Mouse (Mus musculus): ENCODE measurements at regions not wholly inside any gene's neighbourhood (a gene's known extent, or its start where the extent isn't known, plus 50 kb on each side); places are given as distances from the start of the nearest gene placed in this dataset.

GRCm38 (mm10) chr13:107485400-107486017, 463.6 kb upstream of the Kif2a start:
- Histone ChIP-seq H3K27me3 (replicated peaks; ENCODE audit: control insufficient read depth, insufficient read depth, low read length) (no peaks in the 10 kb centered on the region), H3K9ac (replicated peaks; ENCODE audit: low read depth, low read length) (no peak overlapping the region), H3K27ac (ENCODE audit: low read length) (no peak overlapping the region), H3K9me3 (ENCODE audit: control insufficient read depth, low read length) (no peaks in the 10 kb centered on the region), H3K4me1 (replicated peaks; ENCODE audit: control insufficient read depth, insufficient read depth, low read length) (peaks cover 16% of the 10 kb centered on the region), H3K4me3 (replicated peaks; ENCODE audit: low read length) (no peak overlapping the region), H3K36me3 (ENCODE audit: control insufficient read depth, insufficient read depth) (no peaks in the 10 kb centered on the region), H3K4me2 (ENCODE audit: low read length) (no peak overlapping the region)
- 0 out of 2 replicates have a peak, but pooled peaks have one; percentile 19 for ATAC-seq
- WGBS = 75% methylated on average over 4 of the region's 4 CpGs

- H3K9ac ChIP-seq (replicated peaks; ENCODE audit: low read depth, low read length) = no peak overlapping the region
- H3K27me3 ChIP-seq (replicated peaks; ENCODE audit: control insufficient read depth, insufficient read depth, low read length) = no peaks in the 10 kb centered on the region
- H3K4me2 ChIP-seq (ENCODE audit: low read length) = no peak overlapping the region
- WGBS = 36% methylated on average over 6 of the region's 6 CpGs
- H3K9me3 ChIP-seq (ENCODE audit: control insufficient read depth, low read length) = no peaks in the 10 kb centered on the region
- peaks cover 15% of the 10 kb centered on the region for H3K4me1 ChIP-seq (replicated peaks; ENCODE audit: control insufficient read depth, insufficient read depth, low read length)
- no peak overlapping the region for H3K4me3 ChIP-seq (replicated peaks; ENCODE audit: low read length)
- H3K27ac ChIP-seq (ENCODE audit: low read length) = no peak overlapping the region
- H3K36me3 ChIP-seq (ENCODE audit: control insufficient read depth, insufficient read depth) = no peaks in the 10 kb centered on the region
- 0 out of 2 replicates have a peak, but pooled peaks have one; percentile 50 for ATAC-seq
Measured at GRCm38 (mm10) chr13:107484630-107484998, 462.7 kb upstream of the Kif2a start.

GRCm38 (mm10) chr13:107483967-107484629, 462.2 kb upstream of the Kif2a start:
- peak; percentile 74 for ATAC-seq
- Histone ChIP-seq H3K9me3 (ENCODE audit: control insufficient read depth, low read length) (no peaks in the 10 kb centered on the region), H3K27ac (ENCODE audit: low read length) (peak overlapping the region; percentile 29; the same call in 1 of the 2 replicates), H3K4me3 (replicated peaks; ENCODE audit: low read length) (no peak overlapping the region), H3K4me1 (replicated peaks; ENCODE audit: control insufficient read depth, insufficient read depth, low read length) (peaks cover 11% of the 10 kb centered on the region), H3K4me2 (ENCODE audit: low read length) (no peak overlapping the region), H3K27me3 (replicated peaks; ENCODE audit: control insufficient read depth, insufficient read depth, low read length) (no peaks in the 10 kb centered on the region), H3K9ac (replicated peaks; ENCODE audit: low read depth, low read length) (peak overlapping the region; percentile 26), H3K36me3 (ENCODE audit: control insufficient read depth, insufficient read depth) (no peaks in the 10 kb centered on the region)
- 17% methylated on average over 12 of the region's 12 CpGs for WGBS

GRCm38 (mm10) chr13:107475166-107475565, 453.2 kb upstream of the Kif2a start:
- 0 out of 2 replicates have a peak, but pooled peaks cover 3% of the 10 kb centered on the region for H3K27me3 ChIP-seq (replicated peaks; ENCODE audit: control insufficient read depth, insufficient read depth, low read length)
- H3K4me3 ChIP-seq (replicated peaks; ENCODE audit: low read length) = no peak overlapping the region
- peaks cover 7% of the 10 kb centered on the region for H3K4me1 ChIP-seq (replicated peaks; ENCODE audit: control insufficient read depth, insufficient read depth, low read length)
- H3K9me3 ChIP-seq (ENCODE audit: control insufficient read depth, low read length) = no peaks in the 10 kb centered on the region
- no peak overlapping the region for H3K9ac ChIP-seq (replicated peaks; ENCODE audit: low read depth, low read length)
- H3K27ac ChIP-seq (ENCODE audit: low read length) = no peak overlapping the region
- H3K36me3 ChIP-seq (ENCODE audit: control insufficient read depth, insufficient read depth) = no peaks in the 10 kb centered on the region
- H3K4me2 ChIP-seq (ENCODE audit: low read length) = no peak overlapping the region
- 40% methylated on average over 3 of the region's 3 CpGs for WGBS
- 0 out of 2 replicates have a peak, but pooled peaks have one; percentile 47 for ATAC-seq

- ATAC-seq = peak; percentile 66
- H3K9ac ChIP-seq (replicated peaks; ENCODE audit: low read depth, low read length) = no peak overlapping the region; the same call in 1 of the 2 replicates
- under 1% methylated on average over 13 of the region's 13 CpGs for WGBS
Measured at GRCm38 (mm10) chr13:107469491-107470276, 447.8 kb upstream of the Kif2a start.

GRCm38 (mm10) chr13:107462791-107463190, 440.9 kb upstream of the Kif2a start:
- 96% methylated on average over 7 of the region's 7 CpGs for WGBS
- no peak for ATAC-seq
- H3K4me2 ChIP-seq (ENCODE audit: low read length) = no peak overlapping the region

More at GRCm38 (mm10) chr13:107469491-107470276, 447.8 kb upstream of the Kif2a start:
- Histone ChIP-seq H3K9me3 (ENCODE audit: control insufficient read depth, low read length) (no peaks in the 10 kb centered on the region), H3K4me2 (ENCODE audit: low read length) (peak overlapping the region; percentile 43), H3K36me3 (ENCODE audit: control insufficient read depth, insufficient read depth) (no peaks in the 10 kb centered on the region), H3K4me1 (replicated peaks; ENCODE audit: control insufficient read depth, insufficient read depth, low read length) (peaks cover 14% of the 10 kb centered on the region), H3K27me3 (replicated peaks; ENCODE audit: control insufficient read depth, insufficient read depth, low read length) (no peaks in the 10 kb centered on the region), H3K27ac (ENCODE audit: low read length) (no peak overlapping the region), H3K4me3 (replicated peaks; ENCODE audit: low read length) (peak overlapping the region; percentile 16)

GRCm38 (mm10) chr13:107461048-107461912, 439.4 kb upstream of the Kif2a start:
- Histone ChIP-seq H3K9me3 (ENCODE audit: control insufficient read depth, low read length) (no peaks in the 10 kb centered on the region), H3K4me2 (ENCODE audit: low read length) (peak overlapping the region; percentile 33), H3K9ac (replicated peaks; ENCODE audit: low read depth, low read length) (no peak overlapping the region), H3K36me3 (ENCODE audit: control insufficient read depth, insufficient read depth) (no peaks in the 10 kb centered on the region), H3K27ac (ENCODE audit: low read length) (peak overlapping the region; percentile 56), H3K4me1 (replicated peaks; ENCODE audit: control insufficient read depth, insufficient read depth, low read length) (peaks cover 8% of the 10 kb centered on the region), H3K4me3 (replicated peaks; ENCODE audit: low read length) (no peak overlapping the region), H3K27me3 (replicated peaks; ENCODE audit: control insufficient read depth, insufficient read depth, low read length) (no peaks in the 10 kb centered on the region)
- WGBS = 11% methylated on average over 16 of the region's 16 CpGs
- peak; percentile 97 for ATAC-seq

More at GRCm38 (mm10) chr13:107462791-107463190, 440.9 kb upstream of the Kif2a start:
- H3K4me3 ChIP-seq (replicated peaks; ENCODE audit: low read length) = no peak overlapping the region
- no peaks in the 10 kb centered on the region for H3K36me3 ChIP-seq (ENCODE audit: control insufficient read depth, insufficient read depth)
- no peak overlapping the region for H3K9ac ChIP-seq (replicated peaks; ENCODE audit: low read depth, low read length)
- no peaks in the 10 kb centered on the region for H3K9me3 ChIP-seq (ENCODE audit: control insufficient read depth, low read length)
- no peaks in the 10 kb centered on the region for H3K27me3 ChIP-seq (replicated peaks; ENCODE audit: control insufficient read depth, insufficient read depth, low read length)
- H3K4me1 ChIP-seq (replicated peaks; ENCODE audit: control insufficient read depth, insufficient read depth, low read length) = peaks cover 8% of the 10 kb centered on the region
- H3K27ac ChIP-seq (ENCODE audit: low read length) = no peak overlapping the region

- no peaks in the 10 kb centered on the region for H3K27me3 ChIP-seq (replicated peaks; ENCODE audit: control insufficient read depth, insufficient read depth, low read length)
- 63% methylated on average over 4 of the region's 4 CpGs for WGBS
- H3K36me3 ChIP-seq (ENCODE audit: control insufficient read depth, insufficient read depth) = no peaks in the 10 kb centered on the region
- H3K9me3 ChIP-seq (ENCODE audit: control insufficient read depth, low read length) = no peaks in the 10 kb centered on the region
- peaks cover 8% of the 10 kb centered on the region for H3K4me1 ChIP-seq (replicated peaks; ENCODE audit: control insufficient read depth, insufficient read depth, low read length)
- no peak overlapping the region for H3K4me2 ChIP-seq (ENCODE audit: low read length)
- no peak for ATAC-seq
- H3K9ac ChIP-seq (replicated peaks; ENCODE audit: low read depth, low read length) = no peak overlapping the region
- no peak overlapping the region for H3K4me3 ChIP-seq (replicated peaks; ENCODE audit: low read length)
- H3K27ac ChIP-seq (ENCODE audit: low read length) = no peak overlapping the region
Measured at GRCm38 (mm10) chr13:107458730-107459129, 436.8 kb upstream of the Kif2a start.
